Mouse (Mus musculus) limb, embryonic 11.5 days (tissue): ENCODE data around the gene Adra1d. TPM values are rescaled to one million over a fixed set of nuclear protein-coding genes. Genes with fewer than 3 reads are reported as not detected.

Source experiments
- ATAC-seq: fragments of 200-750 bp; cut with Nextera tagmentation; 2 replicates; pipeline ENCODE4 v1.8.0; 2017; ENCODE audit warnings: low read depth; ENCODE audit not compliant: insufficient number of reproducible peaks, low FRiP score, low TSS enrichment
- DNase-seq: peaks from one replicate; pipeline ENCODE4 v3.0.0-alpha.2; 2015; ENCODE audit warnings: low spot score
- H3K27ac ChIP-seq: fragments of 300-500 bp; sonication (generic); replicated peaks from 2 replicates; pipeline ENCODE4 v1.5.1; 2014; ENCODE audit warnings: low read depth, mild to moderate bottlenecking, low read length
- H3K27me3 ChIP-seq: fragments of 300-500 bp; sonication (generic); 2 replicates; pipeline ENCODE4 v1.6.1; 2014; ENCODE audit warnings: mild to moderate bottlenecking, low read length, mixed read lengths; ENCODE audit not compliant: control insufficient read depth, insufficient read depth
- H3K36me3 ChIP-seq: fragments of 300-500 bp; sonication (generic); 2 replicates; pipeline ENCODE4 v1.6.1; 2014; ENCODE audit warnings: mild to moderate bottlenecking, low read length, moderate library complexity, mixed read lengths; ENCODE audit not compliant: control insufficient read depth, insufficient read depth
- H3K4me1 ChIP-seq: fragments of 300-500 bp; sonication (generic); 2 replicates; pipeline ENCODE4 v1.6.1; 2014; ENCODE audit warnings: low read length, mixed read lengths; ENCODE audit not compliant: control insufficient read depth, insufficient read depth
- H3K4me2 ChIP-seq: fragments of 300-500 bp; sonication (generic); 2 replicates; pipeline ENCODE4 v1.6.1; 2014; ENCODE audit warnings: low read depth, mild to moderate bottlenecking, moderate library complexity; ENCODE audit not compliant: severe bottlenecking
- H3K4me3 ChIP-seq: fragments of 300-500 bp; sonication (generic); 2 replicates; pipeline ENCODE4 v1.5.1; 2014; ENCODE audit warnings: low read depth, low read length
- H3K9ac ChIP-seq: fragments of 300-500 bp; sonication (generic); 2 replicates; pipeline ENCODE4 v1.6.1; 2014; ENCODE audit warnings: mild to moderate bottlenecking, low read length
- H3K9me3 ChIP-seq: fragments of 300-500 bp; sonication (generic); 2 replicates; pipeline ENCODE4 v1.6.1; 2016; ENCODE audit warnings: low read length; ENCODE audit not compliant: control insufficient read depth
- WGBS: fragments of 180-500 bp; shearing (Covaris S2); extraction: QIAGEN DNeasy Blood & Tissue Kit; methylation state at CpG from one replicate; pipeline ENCODE4 v1.1.7; 2014; 5-methylcytosine and 5-hydroxymethylcytosine counted together
- polyA plus RNA-seq: library from polyadenylated mRNA; unstranded; fragments of >200 nt; fragmentation: Nextera tagmentation; extraction: Ambion mirVana; gene quantifications from 2 replicates; pipeline ENCODE4 v1.2.1, GENCODE M21; 2014

The Adra1d gene
- polyA plus RNA-seq, 1 experiment from 2014 or later = not detected

DNA sequence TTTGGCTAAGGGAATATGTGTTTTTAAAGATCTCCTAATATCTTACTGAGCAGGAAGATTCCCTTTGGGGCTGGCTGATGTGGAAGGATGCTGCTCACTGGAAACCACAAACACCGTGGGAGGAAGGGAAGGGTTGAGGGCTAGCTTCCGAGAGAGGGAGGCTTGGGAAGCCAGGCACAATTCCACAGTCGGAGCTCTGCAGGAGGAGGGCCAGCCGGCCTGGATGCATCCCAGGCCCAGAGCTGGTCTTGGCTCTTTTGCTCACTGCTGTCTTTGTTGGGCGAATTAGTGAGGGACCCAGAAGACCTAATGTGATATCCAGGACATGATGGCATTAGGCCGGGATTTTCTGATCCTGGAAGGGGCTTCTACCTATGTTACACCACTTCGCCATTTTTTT is 63.9 kb downstream of the Adra1d start:
- DNase-seq (no peak), ATAC-seq (no peak)
- H3K9ac ChIP-seq = no peak overlapping the region
- H3K27me3 ChIP-seq = no peaks in the 10 kb centered on the region
- peaks cover 35% of the 10 kb centered on the region for H3K4me1 ChIP-seq
- no peak overlapping the region for H3K27ac ChIP-seq
- H3K4me3 ChIP-seq = no peak overlapping the region
- no peaks in the 10 kb centered on the region for H3K9me3 ChIP-seq
- 63% methylated on average over 7 of the region's 7 CpGs for WGBS
- no peaks in the 10 kb centered on the region for H3K36me3 ChIP-seq
- H3K4me2 ChIP-seq = no peak overlapping the region

DNA sequence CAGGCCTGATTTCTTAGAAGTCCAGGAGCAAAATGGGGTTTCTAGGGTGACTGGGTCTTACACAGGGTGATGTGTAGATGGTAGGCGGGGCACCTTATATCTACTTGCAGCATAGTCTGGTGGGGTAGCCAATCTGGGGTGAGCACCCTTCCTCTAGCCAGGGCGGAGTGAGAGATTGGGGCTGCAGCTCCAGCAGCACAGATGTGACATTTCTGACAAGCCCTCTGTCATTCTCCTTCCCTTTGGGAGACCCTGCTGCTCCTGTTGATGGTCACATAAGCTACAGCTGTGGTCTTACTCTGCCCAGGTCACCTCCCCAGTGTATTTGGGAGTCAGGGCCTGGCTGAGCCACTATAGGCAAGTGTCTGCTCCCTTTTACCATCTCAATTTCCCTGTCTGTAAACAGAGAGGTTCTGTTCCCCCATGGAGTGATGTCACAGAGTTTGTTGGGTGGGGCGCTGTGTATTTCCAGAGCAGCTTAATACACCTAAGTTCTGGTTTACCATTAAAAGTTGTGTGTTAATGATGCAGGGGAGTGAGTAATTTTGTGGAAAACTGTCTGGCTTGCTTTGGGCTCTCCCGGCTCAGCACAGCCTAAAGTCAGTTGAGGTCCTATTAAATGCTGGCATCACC is 64.7 kb downstream of the Adra1d start:
- Histone ChIP-seq H3K27me3 (no peaks in the 10 kb centered on the region), H3K4me1 (peaks cover 40% of the 10 kb centered on the region), H3K4me2 (no peak overlapping the region), H3K4me3 (no peak overlapping the region), H3K27ac (no peak overlapping the region), H3K9ac (no peak overlapping the region), H3K9me3 (no peaks in the 10 kb centered on the region), H3K36me3 (no peaks in the 10 kb centered on the region)
- ATAC-seq = no peak
- no peak for DNase-seq
- 91% methylated on average over 4 of the region's 4 CpGs for WGBS

DNA sequence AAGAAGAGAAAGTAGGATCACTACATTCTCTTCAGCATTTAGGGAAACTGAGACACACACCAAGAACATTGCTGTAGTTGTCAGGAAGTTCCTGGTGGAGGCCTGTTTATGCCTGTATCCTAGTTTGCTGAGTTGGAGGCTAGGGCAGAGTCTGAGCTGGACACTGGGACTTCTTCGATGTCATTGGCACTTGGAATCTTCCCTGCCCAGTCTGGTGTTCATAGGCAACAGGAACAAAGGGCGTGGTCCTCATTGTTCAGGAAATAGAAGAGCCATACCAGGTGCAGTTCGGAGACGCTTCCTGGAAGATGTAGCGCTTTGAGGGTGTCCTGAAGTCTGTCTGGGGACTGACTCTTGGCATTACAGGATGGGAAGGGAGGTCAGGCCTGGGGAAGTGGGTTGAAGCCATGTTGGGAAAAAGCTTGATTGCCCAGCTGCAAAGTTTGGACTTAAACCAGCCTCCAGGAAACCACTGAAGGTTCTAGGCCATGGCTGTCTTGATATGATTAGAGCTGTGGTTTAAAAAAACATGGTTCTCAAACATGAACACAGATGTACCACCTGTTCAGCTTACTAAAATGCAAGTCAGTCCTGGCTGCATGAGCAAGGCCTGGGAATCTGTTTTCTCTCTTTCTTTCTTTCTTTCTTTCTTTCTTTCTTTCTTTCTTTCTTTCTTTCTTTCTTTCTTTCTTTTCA is 65.8 kb downstream of the Adra1d start:
- H3K4me1 ChIP-seq = peaks cover 33% of the 10 kb centered on the region
- H3K9me3 ChIP-seq = no peaks in the 10 kb centered on the region
- no peak overlapping the region for H3K27ac ChIP-seq
- H3K4me2 ChIP-seq = no peak overlapping the region
- no peaks in the 10 kb centered on the region for H3K27me3 ChIP-seq
- no peaks in the 10 kb centered on the region for H3K36me3 ChIP-seq
- ATAC-seq = no peak
- no peak overlapping the region for H3K4me3 ChIP-seq
- no peak for DNase-seq
- no peak overlapping the region for H3K9ac ChIP-seq
- 89% methylated on average over 5 of the region's 5 CpGs for WGBS

Other genes with a start within 250 kb of the Adra1d start
- 7.2 and 9.8 TPM in 2 replicates for gene Rnf24, start 209.4 kb downstream of the Adra1d start, polyA plus RNA-seq
- 57.4 and 59.2 TPM in 2 replicates for gene Smox, start 70.8 kb downstream of the Adra1d start, polyA plus RNA-seq